Mouse (Mus musculus): ENCODE data around the gene Slc25a13. TPM values are rescaled to one million over a fixed set of nuclear protein-coding genes. Genes with fewer than 3 reads are reported as not detected.

Gene Slc25a13
- polyA plus RNA-seq, 1 experiment = 3.2 TPM

DNA sequence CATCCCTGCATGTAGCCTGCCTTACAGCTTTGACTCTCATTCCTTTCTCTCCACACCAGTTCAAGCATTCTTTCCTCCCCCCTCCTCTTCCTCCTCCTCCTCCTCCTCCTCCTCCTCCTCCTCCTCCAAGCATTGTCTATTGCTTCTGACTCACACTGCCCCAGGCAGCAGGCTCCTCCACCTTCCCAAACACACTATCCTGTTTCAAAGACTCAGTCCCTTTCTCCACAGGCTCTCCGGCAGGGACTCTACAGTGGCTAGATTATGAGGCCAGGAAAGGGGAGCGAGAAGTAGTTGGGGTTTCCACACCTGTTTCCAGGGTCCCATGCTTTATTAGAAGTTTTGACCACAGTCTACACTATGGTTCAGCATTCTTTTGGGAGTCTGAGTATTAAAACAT, 113.5 kb downstream of the Slc25a13 start:
- 87% methylated on average over 2 of the region's 2 CpGs for WGBS
- Histone ChIP-seq H3K27ac (ENCODE audit: insufficient read depth, low read depth, low read length) (no peak overlapping the region), H3K4me3 (ENCODE audit: low read depth, low read length) (no peak overlapping the region), H3K27me3 (ENCODE audit: control insufficient read depth, insufficient read depth, low read length) (no peaks in the 10 kb centered on the region), H3K36me3 (ENCODE audit: control insufficient read depth, insufficient read depth, low read length) (no peaks in the 10 kb centered on the region), H3K4me1 (ENCODE audit: control insufficient read depth, insufficient read depth, insufficient read length, low read length) (peaks cover 3% of the 10 kb centered on the region; the same call in 1 of the 2 replicates)
- no peak for TF ChIP-seq POLR2A (IDR thresholded peaks at IDR 0.05; ENCODE audit: low read depth, low read length)
- TF ChIP-seq CTCF (IDR thresholded peaks at IDR 0.05; ENCODE audit: extremely low read depth, insufficient read length, insufficient replicate concordance, low read depth, low read length) = no peak

GRCm38 (mm10) chr6:6101605-6102004, 115.4 kb downstream of the Slc25a13 start:
- no peak overlapping the region for H3K27ac ChIP-seq (ENCODE audit: insufficient read depth, low read depth, low read length)
- no peak for TF ChIP-seq CTCF (IDR thresholded peaks at IDR 0.05; ENCODE audit: extremely low read depth, insufficient read length, insufficient replicate concordance, low read depth, low read length)
- TF ChIP-seq POLR2A (IDR thresholded peaks at IDR 0.05; ENCODE audit: low read depth, low read length) = no peak
- no peaks in the 10 kb centered on the region for H3K36me3 ChIP-seq (ENCODE audit: control insufficient read depth, insufficient read depth, low read length)
- peaks cover 3% of the 10 kb centered on the region; the same call in 1 of the 2 replicates for H3K4me1 ChIP-seq (ENCODE audit: control insufficient read depth, insufficient read depth, insufficient read length, low read length)
- 76% methylated on average over 4 of the region's 4 CpGs for WGBS
- H3K4me3 ChIP-seq (ENCODE audit: low read depth, low read length) = no peak overlapping the region
- no peaks in the 10 kb centered on the region for H3K27me3 ChIP-seq (ENCODE audit: control insufficient read depth, insufficient read depth, low read length)

DNA sequence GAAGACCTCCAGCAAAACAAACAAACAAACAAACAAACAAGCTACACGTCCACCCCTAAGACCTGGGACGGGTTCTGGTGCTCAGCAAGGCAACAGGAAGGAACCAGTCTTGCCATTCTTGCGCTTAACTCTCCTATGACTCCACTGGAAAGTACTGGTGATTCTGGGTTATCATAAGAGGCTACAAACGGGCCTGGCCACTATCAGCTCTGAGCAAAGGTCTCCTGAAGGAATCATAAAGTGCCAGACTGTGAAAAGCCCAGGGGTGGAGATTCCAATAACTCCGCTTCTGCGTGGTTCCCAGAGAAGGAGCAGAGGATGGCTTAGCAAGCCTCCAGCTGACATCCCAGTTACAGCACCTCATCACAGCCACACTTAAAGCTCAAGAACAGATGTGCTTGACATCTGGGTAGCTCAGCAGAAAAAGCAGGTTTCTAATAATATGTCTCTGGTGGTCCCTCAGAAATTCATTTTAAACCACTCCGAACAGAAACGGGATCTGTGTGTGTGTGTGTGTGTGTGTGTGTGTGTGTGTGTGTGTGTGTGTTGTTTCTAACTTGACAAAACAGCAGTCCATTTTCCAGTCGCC, 116.0 kb downstream of the Slc25a13 start:
- Histone ChIP-seq H3K36me3 (ENCODE audit: control insufficient read depth, insufficient read depth, low read length) (no peaks in the 10 kb centered on the region), H3K4me1 (ENCODE audit: control insufficient read depth, insufficient read depth, insufficient read length, low read length) (peaks cover 3% of the 10 kb centered on the region; the same call in 1 of the 2 replicates), H3K4me3 (ENCODE audit: low read depth, low read length) (no peak overlapping the region), H3K27ac (ENCODE audit: insufficient read depth, low read depth, low read length) (no peak overlapping the region), H3K27me3 (ENCODE audit: control insufficient read depth, insufficient read depth, low read length) (no peaks in the 10 kb centered on the region)
- TF ChIP-seq POLR2A (IDR thresholded peaks at IDR 0.05; ENCODE audit: low read depth, low read length) = no peak
- TF ChIP-seq CTCF (IDR thresholded peaks at IDR 0.05; ENCODE audit: extremely low read depth, insufficient read length, insufficient replicate concordance, low read depth, low read length) = no peak
- WGBS = 46% methylated on average over 9 of the region's 9 CpGs

DNA sequence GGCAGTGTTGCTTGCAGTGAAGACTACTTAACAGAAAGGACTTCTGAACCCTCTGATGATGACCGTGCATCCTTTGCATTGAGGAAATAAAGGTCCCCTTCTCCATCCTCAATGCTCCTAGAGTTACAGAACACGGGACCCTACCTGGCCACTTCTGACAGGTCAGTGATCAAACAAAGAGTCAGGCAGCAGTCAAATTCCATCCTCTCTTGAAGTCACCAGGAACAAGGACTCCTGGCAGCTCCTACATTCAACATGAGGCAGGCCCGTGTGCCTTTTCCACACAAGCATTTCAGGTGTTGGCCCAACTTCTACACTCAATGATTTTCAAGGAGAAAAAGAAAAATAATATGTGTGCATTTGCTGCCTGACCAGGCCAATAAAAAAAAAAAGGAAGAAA, 123.0 kb downstream of the Slc25a13 start:
- Histone ChIP-seq H3K4me1 (ENCODE audit: control insufficient read depth, insufficient read depth, insufficient read length, low read length) (peaks cover 9% of the 10 kb centered on the region; the same call in 1 of the 2 replicates), H3K27me3 (ENCODE audit: control insufficient read depth, insufficient read depth, low read length) (no peaks in the 10 kb centered on the region), H3K27ac (ENCODE audit: insufficient read depth, low read depth, low read length) (no peak overlapping the region), H3K4me3 (ENCODE audit: low read depth, low read length) (no peak overlapping the region), H3K36me3 (ENCODE audit: control insufficient read depth, insufficient read depth, low read length) (no peaks in the 10 kb centered on the region)
- WGBS = 46% methylated on average over 3 of the region's 3 CpGs
- TF ChIP-seq CTCF (IDR thresholded peaks at IDR 0.05; ENCODE audit: extremely low read depth, insufficient read length, insufficient replicate concordance, low read depth, low read length) (no peak), POLR2A (IDR thresholded peaks at IDR 0.05; ENCODE audit: low read depth, low read length) (no peak)

DNA sequence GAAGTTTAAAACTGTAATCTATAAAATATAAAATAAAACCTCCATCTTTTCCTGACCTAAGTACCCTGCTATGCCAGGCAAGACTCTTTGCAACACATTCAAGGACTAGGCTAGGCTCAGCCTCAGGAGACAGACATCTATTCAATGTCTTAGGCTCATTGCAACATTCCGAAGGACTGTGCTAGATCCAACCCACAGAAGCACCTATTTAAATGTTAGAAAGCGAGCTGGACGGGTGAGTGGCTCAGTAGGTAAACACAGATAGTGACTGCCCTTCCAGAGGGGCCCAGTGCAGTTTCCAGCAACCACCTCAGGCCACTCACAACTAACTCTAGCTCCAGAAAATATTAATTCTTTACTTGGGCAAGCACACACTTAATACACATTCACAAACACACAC, 123.5 kb downstream of the Slc25a13 start:
- no peaks in the 10 kb centered on the region for H3K36me3 ChIP-seq (ENCODE audit: control insufficient read depth, insufficient read depth, low read length)
- WGBS = 85% methylated on average over 3 of the region's 3 CpGs
- TF ChIP-seq CTCF (IDR thresholded peaks at IDR 0.05; ENCODE audit: extremely low read depth, insufficient read length, insufficient replicate concordance, low read depth, low read length) = no peak
- no peak for TF ChIP-seq POLR2A (IDR thresholded peaks at IDR 0.05; ENCODE audit: low read depth, low read length)
- H3K27ac ChIP-seq (ENCODE audit: insufficient read depth, low read depth, low read length) = no peak overlapping the region
- H3K27me3 ChIP-seq (ENCODE audit: control insufficient read depth, insufficient read depth, low read length) = no peaks in the 10 kb centered on the region
- no peak overlapping the region for H3K4me3 ChIP-seq (ENCODE audit: low read depth, low read length)
- H3K4me1 ChIP-seq (ENCODE audit: control insufficient read depth, insufficient read depth, insufficient read length, low read length) = peaks cover 9% of the 10 kb centered on the region; the same call in 1 of the 2 replicates

DNA sequence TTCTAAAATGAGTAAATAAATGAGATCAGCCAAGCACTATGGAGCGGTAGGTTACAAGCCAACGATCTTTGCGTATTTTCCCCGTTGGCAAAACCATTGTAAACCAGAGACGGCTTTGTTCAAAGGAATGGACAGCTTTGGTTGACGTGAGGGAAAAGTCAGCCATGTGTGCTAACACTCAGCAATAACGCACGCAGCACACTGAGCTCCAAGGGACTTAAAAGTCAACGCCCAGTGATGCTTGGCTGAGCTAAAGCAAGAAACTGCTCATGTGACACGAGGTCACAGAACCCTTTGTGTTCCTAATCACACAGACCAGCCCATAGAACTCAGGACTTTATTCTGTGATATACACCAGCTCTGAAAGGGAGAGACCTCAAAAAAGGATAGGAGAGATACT, 124.5 kb downstream of the Slc25a13 start:
- Histone ChIP-seq H3K4me1 (ENCODE audit: control insufficient read depth, insufficient read depth, insufficient read length, low read length) (peaks cover 9% of the 10 kb centered on the region; the same call in 1 of the 2 replicates), H3K27ac (ENCODE audit: insufficient read depth, low read depth, low read length) (no peak overlapping the region), H3K27me3 (ENCODE audit: control insufficient read depth, insufficient read depth, low read length) (no peaks in the 10 kb centered on the region), H3K4me3 (ENCODE audit: low read depth, low read length) (no peak overlapping the region), H3K36me3 (ENCODE audit: control insufficient read depth, insufficient read depth, low read length) (no peaks in the 10 kb centered on the region)
- no peak for TF ChIP-seq CTCF (IDR thresholded peaks at IDR 0.05; ENCODE audit: extremely low read depth, insufficient read length, insufficient replicate concordance, low read depth, low read length)
- TF ChIP-seq POLR2A (IDR thresholded peaks at IDR 0.05; ENCODE audit: low read depth, low read length) = no peak
- 88% methylated on average over 10 of the region's 10 CpGs for WGBS

- no peaks in the 10 kb centered on the region for H3K27me3 ChIP-seq (ENCODE audit: control insufficient read depth, insufficient read depth, low read length)
- H3K36me3 ChIP-seq (ENCODE audit: control insufficient read depth, insufficient read depth, low read length) = peaks cover 2% of the 10 kb centered on the region; the same call in 1 of the 2 replicates
- H3K4me3 ChIP-seq (ENCODE audit: low read depth, low read length) = no peak overlapping the region
- TF ChIP-seq POLR2A (IDR thresholded peaks at IDR 0.05; ENCODE audit: low read depth, low read length) (no peak), CTCF (IDR thresholded peaks at IDR 0.05; ENCODE audit: extremely low read depth, insufficient read length, insufficient replicate concordance, low read depth, low read length) (no peak)
- peaks cover 9% of the 10 kb centered on the region; the same call in 1 of the 2 replicates for H3K4me1 ChIP-seq (ENCODE audit: control insufficient read depth, insufficient read depth, insufficient read length, low read length)
- WGBS = 86% methylated on average over 3 of the region's 3 CpGs
- no peak overlapping the region for H3K27ac ChIP-seq (ENCODE audit: insufficient read depth, low read depth, low read length)
Measured at GRCm38 (mm10) chr6:6091016-6091415, 126.0 kb downstream of the Slc25a13 start.

Data from small intestine, adult 2 months (tissue).